Mouse (Mus musculus) bone marrow, adult 2 months (tissue): ENCODE data around the gene Maml2.

Source experiments
- CTCF ChIP-seq: fragments of 200-500 bp; IDR thresholded peaks from 2 replicates; pipeline ENCODE4 v1.5.1; 2011; ENCODE audit warnings: low read length, control low read depth; ENCODE audit not compliant: control insufficient read depth, insufficient read depth
- POLR2A ChIP-seq: fragments of 200-500 bp; IDR thresholded peaks from 2 replicates; pipeline ENCODE4 v1.6.1; 2011; ENCODE audit warnings: low read depth, mild to moderate bottlenecking, control low read depth, low read length, borderline replicate concordance; ENCODE audit not compliant: control insufficient read depth

DNA sequence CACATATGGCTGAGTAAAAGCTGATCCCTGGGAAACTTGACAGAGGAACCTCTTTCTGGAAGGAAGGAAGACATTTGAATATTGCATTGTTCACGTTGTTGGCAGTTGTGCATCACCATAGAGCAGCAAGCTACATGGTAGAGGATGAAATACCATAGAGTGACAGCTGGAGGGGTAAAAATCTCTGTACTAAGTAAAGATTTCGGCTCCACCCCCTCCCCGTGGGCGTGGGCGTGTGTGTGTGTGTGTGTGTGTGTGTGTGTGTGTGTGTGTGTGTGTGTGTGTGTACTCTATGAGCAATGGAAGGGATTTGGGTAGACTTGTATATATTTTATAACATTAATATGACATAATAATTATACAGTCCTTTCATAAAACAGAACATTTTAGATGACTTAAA is 324.7 kb downstream of the Maml2 start:
- no peak for TF ChIP-seq POLR2A
- no peak for TF ChIP-seq CTCF
